Mouse (Mus musculus) forebrain, postnatal 0 days (tissue): ENCODE measurements around the gene Dag1. TPM values are rescaled to one million over a fixed set of nuclear protein-coding genes. Genes with fewer than 3 reads are reported as not detected.
A peak's percentile ranks its signal among the peaks of the same experiment; 100 is the strongest.
"Not testable (repeated sequence)": the region's sequence is repeated elsewhere in the genome, so short reads cannot be mapped to it uniquely, and the experiment has no call there.

Source experiments
- ATAC-seq: fragments of 200-750 bp; cut with Nextera tagmentation; 2 replicates; pipeline ENCODE4 v1.8.0; 2017; ENCODE audit warnings: mild to moderate bottlenecking, moderate library complexity
- DNase-seq: peaks from one replicate; pipeline ENCODE4 v3.0.0-alpha.2; 2015
- H3K27ac ChIP-seq: fragments of 300-500 bp; sonication (generic); 2 replicates; pipeline ENCODE4 v1.5.1; 2014; ENCODE audit warnings: low read depth, mild to moderate bottlenecking, antibody characterized with exemption, low read length, moderate library complexity, mixed read lengths
- H3K27me3 ChIP-seq: fragments of 300-500 bp; sonication (generic); 2 replicates; pipeline ENCODE4 v1.6.1; 2014; ENCODE audit warnings: mild to moderate bottlenecking, low read length, mixed read lengths; ENCODE audit not compliant: insufficient read depth
- H3K36me3 ChIP-seq: fragments of 300-500 bp; sonication (generic); 2 replicates; pipeline ENCODE4 v1.6.1; 2014; ENCODE audit warnings: mild to moderate bottlenecking, moderate library complexity; ENCODE audit not compliant: insufficient read depth
- H3K4me1 ChIP-seq: fragments of 300-500 bp; sonication (generic); 2 replicates; pipeline ENCODE4 v1.6.1; 2014; ENCODE audit warnings: antibody characterized with exemption; ENCODE audit not compliant: insufficient read depth
- H3K4me2 ChIP-seq: fragments of 300-500 bp; sonication (generic); 2 replicates; pipeline ENCODE4 v1.6.1; 2014; ENCODE audit warnings: low read depth, mild to moderate bottlenecking, moderate library complexity
- H3K4me3 ChIP-seq: fragments of 300-500 bp; sonication (generic); 2 replicates; pipeline ENCODE4 v1.5.1; 2014; ENCODE audit warnings: low read depth, low read length, mixed read lengths
- H3K9ac ChIP-seq: fragments of 300-500 bp; sonication (generic); 2 replicates; pipeline ENCODE4 v1.6.1; 2014; ENCODE audit warnings: mild to moderate bottlenecking
- H3K9me3 ChIP-seq: fragments of 300-500 bp; sonication (generic); 2 replicates; pipeline ENCODE4 v1.6.1; 2016; ENCODE audit warnings: low read length
- CTCF ChIP-seq: sonication (generic); IDR thresholded peaks from 2 replicates; pipeline ENCODE4 v1.5.1; 2016; ENCODE audit warnings: antibody characterized with exemption, control low read depth, low read depth
- WGBS: fragments of 180-500 bp; shearing (Covaris S2); extraction: QIAGEN DNeasy Blood & Tissue Kit; methylation state at CpG from one replicate; pipeline ENCODE4 v1.1.7; 2014; 5-methylcytosine and 5-hydroxymethylcytosine counted together
- polyA plus RNA-seq: library from polyadenylated mRNA; unstranded; fragments of >200 nt; fragmentation: Nextera tagmentation; extraction: Ambion mirVana; gene quantifications from 2 replicates; pipeline ENCODE4 v1.2.1, GENCODE M21; 2015
- total RNA-seq: library from RNA; depleted of rRNA; stranded (reverse); fragments of >200 nt; gene quantifications from 2 replicates; pipeline ENCODE4 v1.2.3, GENCODE M21; 2014

Dag1 gene
- total and polyA plus RNA-seq, 2 experiments from 2014 or later = 77.4 to 114 TPM

DNA sequence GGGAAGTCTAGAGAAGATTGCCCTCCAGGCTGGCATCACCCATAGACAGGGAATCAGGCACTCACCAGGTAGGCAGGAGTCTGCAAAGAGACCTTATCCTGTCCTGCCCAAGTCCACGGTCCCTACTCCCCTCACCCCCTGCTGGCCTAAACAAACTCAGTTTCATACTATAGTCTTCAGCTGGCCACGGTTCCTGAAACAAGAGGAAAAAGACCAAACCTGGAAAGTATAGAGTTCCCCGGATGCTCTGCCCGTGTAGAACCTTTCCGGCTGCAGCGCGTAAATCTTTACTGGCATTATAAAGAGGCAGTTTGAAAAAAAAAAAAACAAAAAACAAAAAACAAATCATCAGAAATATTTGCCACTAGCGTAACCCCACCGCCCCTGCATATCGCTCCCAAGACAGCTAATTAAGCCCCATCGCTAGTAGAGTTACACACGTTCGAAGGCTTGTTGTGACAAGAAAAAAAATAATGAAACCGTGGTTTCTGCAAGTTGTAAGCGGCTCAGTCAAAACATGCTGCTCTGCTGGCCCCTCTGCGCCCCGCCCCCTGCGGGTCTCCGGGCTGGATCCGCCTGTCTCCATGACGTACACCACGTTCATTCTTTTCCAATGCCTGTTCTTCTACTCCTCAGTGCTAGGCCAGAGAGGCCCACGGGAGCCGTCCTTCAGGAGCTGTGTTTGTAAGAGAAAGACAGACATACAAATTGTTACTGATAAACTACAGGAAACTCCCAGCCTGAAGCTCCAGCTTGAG, 66.7 kb downstream of the Dag1 start:
- 0 out of 2 replicates have a peak, but pooled peaks cover 4% of the 10 kb centered on the region for H3K4me1 ChIP-seq
- WGBS = 16% methylated on average over 24 of the region's 24 CpGs
- no peak overlapping the region for H3K4me3 ChIP-seq
- TF ChIP-seq CTCF = 0 out of 2 replicates have a peak, but pooled peaks have one; percentile 14
- H3K4me2 ChIP-seq = peak overlapping the region; percentile 24
- no peak for ATAC-seq
- no peaks in the 10 kb centered on the region for H3K27me3 ChIP-seq
- H3K9ac ChIP-seq = no peak overlapping the region
- H3K27ac ChIP-seq = no peak overlapping the region
- no peak for DNase-seq
- no peaks in the 10 kb centered on the region for H3K36me3 ChIP-seq
- no peaks in the 10 kb centered on the region for H3K9me3 ChIP-seq

DNA sequence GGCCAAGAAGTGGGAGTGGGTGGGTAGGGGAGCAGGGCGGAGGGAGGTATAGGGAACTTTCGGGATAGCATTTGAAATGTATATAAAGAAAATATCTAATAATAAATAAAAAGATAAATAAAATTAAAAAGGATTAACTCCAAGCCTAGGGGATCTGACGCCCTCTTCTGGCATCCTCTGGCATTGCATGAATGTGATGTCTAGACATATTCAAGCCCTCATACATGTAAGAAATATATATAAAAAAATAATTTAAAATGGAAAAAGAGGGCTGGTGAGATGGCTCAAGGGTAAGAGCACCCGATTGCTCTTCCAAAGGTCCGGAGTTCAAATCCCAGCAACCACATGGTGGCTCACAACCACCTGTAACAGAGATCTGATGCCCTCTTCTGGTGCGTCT, 67.5 kb downstream of the Dag1 start:
- 66% methylated on average over 6 of the region's 6 CpGs for WGBS
- H3K4me2 ChIP-seq, H3K27ac ChIP-seq, H3K4me3 ChIP-seq, H3K27me3 ChIP-seq, DNase-seq, H3K4me1 ChIP-seq, H3K36me3 ChIP-seq, H3K9me3 ChIP-seq, ATAC-seq, H3K9ac ChIP-seq: not testable (repeated sequence)

DNA sequence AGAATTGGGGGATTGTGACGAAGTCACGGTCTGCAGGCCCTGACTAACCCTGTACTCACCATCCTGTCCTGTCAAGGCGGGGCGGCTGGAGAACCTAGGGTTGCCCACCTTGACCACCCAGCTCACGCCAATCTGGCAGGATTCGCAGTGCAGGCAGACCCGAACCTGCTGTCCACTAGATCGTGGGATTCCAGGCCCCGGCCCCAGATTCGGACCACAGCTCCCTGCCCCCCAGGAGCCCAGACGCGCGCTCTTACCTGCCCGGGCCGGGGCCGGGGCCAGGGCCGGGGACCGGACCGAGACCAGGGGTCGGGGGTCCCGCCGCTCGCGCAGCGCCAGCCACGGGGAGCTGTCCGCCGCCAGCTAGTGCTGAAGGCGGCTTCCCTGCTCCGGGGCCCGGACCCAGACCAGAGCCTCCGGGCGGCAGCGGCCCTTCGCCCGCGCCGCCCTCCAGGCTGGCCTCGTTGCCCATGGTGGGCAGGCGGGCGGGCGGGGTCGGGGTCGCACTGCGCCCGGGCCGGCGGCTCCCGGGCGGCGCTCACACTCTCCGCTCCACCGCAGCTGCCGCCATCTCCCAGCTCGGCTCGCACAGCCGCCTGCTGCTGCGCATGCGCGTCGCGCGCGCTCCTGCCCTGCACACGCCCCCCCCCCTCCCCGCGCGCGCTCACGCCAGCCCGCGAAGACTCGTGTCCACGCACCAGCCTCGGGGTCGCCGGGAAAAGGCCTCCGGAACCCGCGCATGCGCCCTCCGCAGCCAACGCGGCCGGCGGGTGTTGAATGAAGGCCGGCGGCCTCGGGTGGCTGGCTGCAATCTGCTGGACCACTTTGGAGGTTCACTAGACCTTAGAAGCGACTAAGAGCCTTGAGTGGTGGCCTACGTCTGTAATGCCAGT, 73.7 kb downstream of the Dag1 start, which contains the start of gene Bsn:
TSS of gene Bsn (minus strand) at position 598 of the 893 bp plus-strand sequence.
- Histone ChIP-seq H3K9me3 (no peaks in the 10 kb centered on the region), H3K27me3 (no peaks in the 10 kb centered on the region), H3K27ac (peak within 1 kb of the TSS; percentile 74), H3K36me3 (no peaks in the 10 kb centered on the region), H3K4me3 (peak within 1 kb of the TSS; percentile 98), H3K9ac (peak within 1 kb of the TSS; percentile 93), H3K4me1 (peaks cover 8% of the 10 kb centered on the region; the same call in 1 of the 2 replicates), H3K4me2 (peak within 1 kb of the TSS; percentile 83)
- WGBS = 2% methylated on average over 88 of the region's 91 CpGs
- peak; percentile 92 for DNase-seq
- TF ChIP-seq CTCF = no peak
- ATAC-seq = peak; percentile 91

DNA sequence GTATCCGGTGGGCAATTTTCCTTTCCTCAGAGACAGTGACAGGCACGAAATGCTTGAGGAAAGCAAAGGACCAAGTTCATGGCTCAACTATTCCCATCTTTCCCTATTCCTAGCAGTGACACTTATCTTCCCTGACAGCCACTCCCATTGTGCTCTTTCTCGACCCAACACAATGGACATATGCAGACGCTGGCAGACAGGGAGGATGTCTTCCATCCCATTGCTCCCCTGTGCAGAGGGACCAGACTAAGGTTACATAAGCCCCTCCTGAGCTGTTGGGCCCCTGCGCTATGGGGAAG, 74.3 kb downstream of the Dag1 start:
- no peak for TF ChIP-seq CTCF
- H3K27me3 ChIP-seq = no peaks in the 10 kb centered on the region
- H3K4me1 ChIP-seq = peaks cover 8% of the 10 kb centered on the region; the same call in 1 of the 2 replicates
- DNase-seq (peak; percentile 22), ATAC-seq (peak; percentile 34; the same call in 1 of the 2 replicates)
- peak overlapping the region; percentile 83 for H3K4me2 ChIP-seq
- 0 out of 2 replicates have a peak overlapping the region, but pooled peaks have one; percentile 74 for H3K27ac ChIP-seq
- H3K9me3 ChIP-seq = no peaks in the 10 kb centered on the region
- 24% methylated on average over 5 of the region's 5 CpGs for WGBS
- H3K36me3 ChIP-seq = no peaks in the 10 kb centered on the region
- peak overlapping the region; percentile 93 for H3K9ac ChIP-seq
- peak overlapping the region; percentile 98 for H3K4me3 ChIP-seq

DNA sequence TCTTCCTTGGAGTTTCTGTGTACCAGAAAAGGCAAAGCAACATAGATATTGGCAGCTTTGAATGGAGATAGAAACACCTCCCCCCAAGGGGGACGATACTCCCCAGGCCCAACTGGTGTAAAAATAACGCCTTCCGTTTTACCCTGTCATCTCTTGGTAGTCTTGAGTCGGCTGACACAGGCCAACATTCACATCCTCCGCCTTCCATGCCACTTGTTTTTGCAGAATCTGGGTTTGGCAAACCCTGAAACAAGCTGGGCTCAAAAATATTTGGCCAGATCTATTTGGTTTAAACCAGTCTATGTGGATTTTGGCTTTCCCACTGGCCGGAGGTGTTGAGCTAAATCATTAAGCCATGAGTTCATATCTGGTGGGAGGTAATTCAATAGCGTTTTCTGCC, 74.7 kb downstream of the Dag1 start:
- Histone ChIP-seq H3K9me3 (no peaks in the 10 kb centered on the region), H3K4me3 (peak overlapping the region; percentile 98), H3K4me1 (peaks cover 8% of the 10 kb centered on the region; the same call in 1 of the 2 replicates), H3K9ac (peak overlapping the region; percentile 93; the same call in 1 of the 2 replicates), H3K27ac (no peak overlapping the region), H3K27me3 (no peaks in the 10 kb centered on the region), H3K36me3 (no peaks in the 10 kb centered on the region), H3K4me2 (peak overlapping the region; percentile 83)
- DNase-seq = no peak
- WGBS = 71% methylated on average over 7 of the region's 7 CpGs
- no peak for ATAC-seq
- TF ChIP-seq CTCF = no peak

DNA sequence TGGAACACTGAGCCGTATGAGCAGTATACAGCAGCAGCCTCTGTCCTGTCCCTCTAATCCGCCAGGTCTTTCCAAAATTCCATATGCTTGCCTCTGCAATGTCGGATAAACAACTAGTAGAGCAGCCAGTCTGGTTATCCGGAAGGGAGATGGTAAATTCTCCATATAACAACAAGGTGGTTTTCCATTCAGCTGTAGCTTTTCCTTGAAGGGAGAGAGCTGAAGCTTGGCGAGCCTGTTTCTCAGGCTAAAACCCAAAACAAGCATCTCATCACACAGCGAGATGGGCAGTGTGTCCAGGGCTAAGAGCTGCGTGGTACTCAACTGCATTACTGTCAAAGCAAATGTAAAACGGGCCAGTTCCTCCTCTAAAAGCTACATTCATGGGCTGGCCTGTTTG, 75.2 kb downstream of the Dag1 start:
- Histone ChIP-seq H3K4me3 (no peak overlapping the region), H3K9me3 (no peaks in the 10 kb centered on the region), H3K4me1 (peaks cover 8% of the 10 kb centered on the region; the same call in 1 of the 2 replicates), H3K9ac (0 out of 2 replicates have a peak overlapping the region, but pooled peaks have one; percentile 10), H3K4me2 (peak overlapping the region; percentile 83), H3K36me3 (no peaks in the 10 kb centered on the region), H3K27me3 (no peaks in the 10 kb centered on the region), H3K27ac (no peak overlapping the region)
- 76% methylated on average over 8 of the region's 8 CpGs for WGBS
- no peak for DNase-seq
- TF ChIP-seq CTCF = no peak
- no peak for ATAC-seq

DNA sequence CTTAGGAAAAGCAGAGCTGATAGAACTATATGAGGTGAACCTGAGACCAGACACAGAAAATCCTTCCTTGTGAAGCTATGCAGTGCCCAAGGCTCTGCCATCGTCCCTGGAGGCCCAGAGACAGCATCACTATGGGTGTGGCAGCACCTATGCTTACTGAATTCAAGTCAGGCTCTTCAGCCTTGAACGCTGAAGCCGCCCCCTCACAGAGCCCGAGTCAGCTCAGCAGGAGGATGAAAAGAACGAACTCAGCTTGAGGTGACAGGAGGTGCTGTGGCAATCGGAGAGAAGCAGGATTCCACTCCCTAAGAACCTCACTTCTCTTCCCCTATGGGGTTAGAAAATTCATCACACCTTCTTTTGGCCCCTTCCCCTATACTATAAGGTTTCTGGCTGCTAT, 76.1 kb downstream of the Dag1 start:
- Histone ChIP-seq H3K4me2 (0 out of 2 replicates have a peak overlapping the region, but pooled peaks have one; percentile 10), H3K4me1 (peaks cover 8% of the 10 kb centered on the region; the same call in 1 of the 2 replicates), H3K27ac (no peak overlapping the region), H3K9me3 (no peaks in the 10 kb centered on the region), H3K27me3 (no peaks in the 10 kb centered on the region), H3K9ac (no peak overlapping the region), H3K36me3 (no peaks in the 10 kb centered on the region), H3K4me3 (no peak overlapping the region)
- no peak for DNase-seq
- no peak for ATAC-seq
- TF ChIP-seq CTCF = no peak
- WGBS = 45% methylated on average over 6 of the region's 6 CpGs
